Mouse (Mus musculus) kidney, adult 9 months (tissue): ENCODE data around the gene Tango2.

ENCODE experiments used
- DNase-seq: peaks from one replicate; pipeline ENCODE4 v3.0.0; 2022

Tango2 gene

DNA sequence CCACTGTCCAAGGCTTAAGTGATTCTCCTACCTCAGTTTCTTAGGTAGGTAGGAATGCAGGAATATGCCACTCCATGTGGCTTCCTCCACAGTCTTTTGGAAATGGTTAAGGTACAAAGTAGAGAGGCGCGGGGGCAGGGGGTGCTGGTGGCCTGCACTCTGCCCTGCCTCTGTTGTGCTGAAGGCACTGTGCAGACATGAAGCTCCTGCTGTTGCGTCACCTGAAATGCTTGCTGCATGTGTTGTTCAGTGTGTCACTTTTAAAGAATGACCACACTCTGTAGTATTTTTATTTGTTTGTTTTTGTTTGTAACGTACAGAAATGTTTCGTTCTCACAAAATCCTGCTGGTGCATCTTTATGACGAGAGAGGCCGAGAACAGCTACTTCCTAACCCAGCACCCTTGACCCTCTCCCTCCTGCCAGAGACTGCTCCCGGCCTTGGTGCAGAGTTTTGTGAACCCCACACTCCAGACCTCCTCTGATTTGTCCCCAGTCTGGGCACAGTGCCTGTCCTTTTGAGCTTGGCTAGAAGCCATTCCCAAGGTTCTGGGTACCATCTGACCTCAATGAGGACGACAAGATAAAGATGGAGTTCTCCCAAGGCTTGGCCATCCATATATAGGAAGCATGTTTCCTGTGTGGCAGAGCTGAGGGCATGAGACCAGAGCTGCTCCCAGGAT is 35.3 kb upstream of the Tango2 start:
- peak; percentile 59 for DNase-seq

DNA sequence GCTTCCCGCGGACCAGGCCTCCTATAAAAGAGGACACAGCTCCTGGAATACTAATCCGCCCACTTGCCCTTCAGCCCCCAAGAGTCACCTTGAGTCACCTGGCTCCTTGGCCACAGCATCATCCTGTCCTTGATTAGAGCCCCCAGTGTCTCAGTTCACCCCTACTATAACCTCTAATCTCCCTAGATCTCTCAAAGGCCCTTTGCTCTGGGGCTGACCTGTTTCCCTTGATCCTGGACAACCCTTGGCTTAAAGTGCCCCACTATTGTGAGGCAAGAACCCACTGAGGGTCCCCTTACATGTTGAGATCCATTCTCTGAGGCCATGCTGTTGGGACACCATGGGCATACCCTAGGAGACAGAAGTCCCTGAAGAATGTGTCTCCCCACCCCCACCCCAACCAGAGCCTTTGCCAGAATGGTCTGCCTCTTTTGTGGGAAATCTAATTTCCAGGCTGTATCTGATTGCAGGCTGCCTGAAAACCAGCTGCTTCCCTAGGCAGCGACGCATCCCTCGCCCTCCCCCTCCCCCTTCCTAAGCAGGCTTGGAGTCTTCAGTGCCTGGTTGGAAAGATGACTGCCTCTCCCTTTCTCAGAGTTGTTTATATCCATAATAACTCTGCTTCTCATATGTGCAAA is 33.8 kb upstream of the Tango2 start:
- no peak for DNase-seq

DNA sequence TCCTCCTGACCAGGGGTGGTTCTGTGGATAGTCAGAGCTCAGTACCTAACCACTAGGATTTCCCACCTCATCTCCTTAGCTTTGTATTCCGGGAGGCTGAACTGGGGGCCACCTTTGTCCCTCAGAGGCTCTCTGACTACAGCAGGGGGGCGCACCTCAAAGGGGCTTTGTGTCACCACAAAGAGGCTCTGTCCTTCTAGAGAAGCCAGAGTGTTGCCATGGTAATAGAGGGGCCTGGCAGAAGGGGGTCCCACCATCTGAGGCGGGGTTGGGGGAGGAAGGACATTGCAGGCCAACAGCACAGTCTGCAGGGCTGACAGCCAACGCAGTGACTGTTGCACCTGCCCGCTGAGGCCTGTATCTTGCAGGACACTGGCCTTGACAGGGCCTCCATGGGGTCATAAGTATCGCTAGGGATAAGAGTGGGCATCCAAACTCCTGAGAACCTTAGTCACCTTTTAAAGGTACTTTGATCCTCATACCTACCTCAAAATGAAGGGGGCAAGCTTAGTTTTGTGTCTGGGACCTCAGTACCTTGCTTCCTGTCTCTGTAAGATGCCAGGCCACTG is 32.7 kb upstream of the Tango2 start:
- DNase-seq, result no peak

DNA sequence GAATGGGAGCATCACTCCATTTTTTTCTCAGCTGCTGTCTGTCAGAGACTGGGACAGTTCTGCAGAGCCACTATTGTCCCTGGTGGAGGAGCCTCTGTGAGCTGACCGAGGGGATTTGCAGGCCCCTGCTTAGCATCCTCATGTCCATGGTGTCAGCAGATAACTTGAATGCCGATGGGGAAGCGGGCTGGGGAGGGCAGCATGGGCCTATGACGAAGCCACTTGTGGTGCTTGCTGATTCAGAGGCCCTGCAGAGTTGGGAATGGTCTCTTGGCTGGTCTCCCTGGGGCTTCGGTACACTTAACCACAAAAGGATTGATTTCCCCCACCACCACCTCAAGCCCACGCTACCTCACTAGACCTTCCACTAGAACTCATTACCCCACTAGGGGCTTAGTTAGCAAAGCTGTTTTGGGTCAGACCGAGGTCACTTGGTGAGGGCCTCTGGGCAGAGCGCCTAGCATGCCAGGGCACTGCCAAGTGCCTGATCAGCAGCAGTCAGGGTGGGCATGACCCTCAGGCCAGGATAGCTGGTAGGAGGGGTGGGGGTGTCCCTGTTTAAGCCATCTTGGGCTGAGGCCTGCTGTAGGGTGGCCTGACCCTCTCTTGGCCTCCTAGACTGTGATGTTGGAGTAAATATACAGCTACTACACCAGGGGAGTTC is 31.6 kb upstream of the Tango2 start:
- DNase-seq, result peak; percentile 69

DNA sequence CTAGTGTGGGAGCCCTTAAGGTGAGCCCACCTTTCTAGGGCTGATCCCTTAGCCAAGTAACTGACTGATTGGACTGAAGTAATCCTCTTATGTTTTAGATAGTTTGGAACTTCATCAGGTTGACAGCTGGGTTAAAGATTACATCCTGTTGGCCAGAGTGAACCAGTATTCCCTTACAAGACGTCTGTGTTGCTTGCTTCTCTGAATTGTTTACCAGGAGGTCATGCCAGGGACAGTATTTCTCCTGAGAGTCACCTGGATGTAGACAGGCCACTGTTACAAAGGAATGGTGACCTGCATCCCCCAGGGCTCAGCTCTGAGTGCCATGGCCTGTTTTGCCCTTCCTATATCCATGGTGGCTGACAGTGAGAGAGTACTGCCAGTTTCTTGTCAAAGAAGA is 30.6 kb upstream of the Tango2 start:
- peak; percentile 69 for DNase-seq

DNA sequence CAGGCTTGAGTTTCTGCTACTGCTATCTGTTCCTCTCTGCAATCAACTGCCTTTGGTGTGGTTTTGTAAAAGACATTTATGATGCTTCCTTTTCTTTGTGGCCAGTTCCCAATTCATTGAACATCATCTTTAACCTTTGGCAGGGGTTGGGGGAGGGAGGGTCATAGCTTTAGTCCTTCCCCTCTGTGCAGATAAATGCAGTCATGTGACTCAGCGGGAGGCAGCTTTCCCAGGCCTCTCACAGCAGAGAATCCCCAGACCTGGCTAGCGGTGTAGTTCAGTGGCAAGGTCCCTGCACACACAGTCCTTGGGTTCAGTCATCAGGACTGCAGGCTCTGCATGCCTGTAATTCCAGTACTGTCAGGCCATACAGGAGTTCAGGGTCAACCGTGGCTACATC is 29.3 kb upstream of the Tango2 start:
- DNase-seq, result peak; percentile 77

DNA sequence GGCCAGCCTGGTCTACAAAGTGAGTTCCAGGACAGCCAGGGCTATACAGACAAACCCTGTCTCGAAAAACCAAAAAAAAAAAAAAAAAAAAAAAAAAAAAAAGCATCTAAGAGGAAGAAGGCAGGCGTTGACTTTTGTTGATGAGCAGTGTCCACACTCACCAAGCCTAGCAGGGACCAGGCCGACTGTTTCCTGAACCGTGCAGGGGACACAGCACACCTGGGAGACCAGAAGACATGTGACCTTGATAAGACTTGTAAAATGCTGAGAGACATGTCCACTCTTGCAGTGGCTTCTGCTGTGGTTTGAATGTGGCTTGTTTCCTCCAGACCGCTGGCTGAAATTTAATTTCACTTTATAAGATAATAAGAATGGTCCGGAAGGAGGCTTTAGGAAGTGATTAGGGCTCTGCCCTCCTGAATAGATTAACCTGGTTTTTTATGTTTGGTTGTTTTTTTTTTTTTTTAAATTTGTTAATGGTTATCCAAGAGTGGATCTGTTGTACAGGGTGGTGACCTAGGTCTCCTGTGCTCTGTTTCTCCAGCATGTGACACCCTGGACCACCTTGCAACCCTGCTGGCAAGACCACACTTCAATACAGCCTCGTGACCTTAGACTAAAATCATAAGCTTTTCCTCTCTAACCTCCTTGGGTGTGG is 28.5 kb upstream of the Tango2 start:
- peak; percentile 62 for DNase-seq

DNA sequence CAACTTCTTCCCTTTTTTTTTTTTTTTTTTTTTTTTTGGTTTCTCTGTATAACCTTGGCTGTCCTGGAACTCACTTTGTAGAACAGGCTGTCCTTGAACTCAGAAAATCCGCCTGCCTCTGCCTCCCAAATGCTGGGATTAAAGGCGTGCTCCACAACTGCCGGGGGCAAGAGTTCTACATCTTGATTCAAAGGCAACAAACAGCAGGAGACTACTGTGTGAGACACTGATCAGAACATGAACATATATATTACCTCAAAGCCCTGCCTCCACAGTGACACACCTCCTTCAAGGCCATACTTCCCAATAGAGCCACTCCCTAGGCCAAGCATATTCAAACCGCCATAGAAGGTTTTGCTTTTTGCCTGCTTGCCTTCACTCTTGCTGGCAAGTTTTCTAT is 25.7 kb upstream of the Tango2 start:
- no peak for DNase-seq

DNA sequence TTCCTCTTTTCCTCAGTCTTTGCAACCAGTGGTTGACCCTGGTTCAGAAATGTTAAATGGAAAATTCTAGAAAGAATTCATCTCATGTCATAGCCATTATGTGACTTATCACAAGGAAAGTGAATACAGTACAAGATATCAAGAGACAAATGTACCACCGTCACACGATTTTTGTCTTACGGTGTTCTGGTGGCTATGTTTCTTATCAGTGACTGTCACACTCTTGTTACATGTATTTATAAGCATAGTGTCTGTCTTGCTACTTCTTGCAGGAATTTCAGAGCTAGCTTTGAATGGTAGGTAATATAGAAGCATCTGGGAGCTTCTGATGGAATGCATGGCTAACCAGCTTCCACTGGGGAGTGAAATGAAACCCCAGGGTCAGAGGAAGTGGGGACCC is 22.3 kb upstream of the Tango2 start:
- DNase-seq, result no peak

DNA sequence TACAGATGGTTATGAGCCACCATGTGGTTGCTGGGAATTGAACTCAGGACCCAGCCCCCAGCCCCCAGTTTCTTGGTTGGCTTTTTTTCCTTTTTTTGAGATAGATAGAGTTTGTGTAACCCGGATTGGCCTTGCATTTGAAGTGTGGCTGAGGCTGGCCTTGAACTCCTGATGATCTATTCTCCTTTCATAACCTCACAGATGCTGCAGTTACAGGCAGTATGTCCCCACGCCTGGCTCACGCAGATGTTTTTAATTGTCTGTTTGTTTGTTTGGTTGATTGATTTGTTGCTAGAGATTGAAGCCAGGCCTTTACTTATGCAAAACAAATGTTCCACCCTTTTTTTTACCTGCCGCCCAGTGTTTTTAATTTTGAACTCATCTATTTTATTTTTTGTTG is 18.9 kb upstream of the Tango2 start:
- DNase-seq, result no peak

DNA sequence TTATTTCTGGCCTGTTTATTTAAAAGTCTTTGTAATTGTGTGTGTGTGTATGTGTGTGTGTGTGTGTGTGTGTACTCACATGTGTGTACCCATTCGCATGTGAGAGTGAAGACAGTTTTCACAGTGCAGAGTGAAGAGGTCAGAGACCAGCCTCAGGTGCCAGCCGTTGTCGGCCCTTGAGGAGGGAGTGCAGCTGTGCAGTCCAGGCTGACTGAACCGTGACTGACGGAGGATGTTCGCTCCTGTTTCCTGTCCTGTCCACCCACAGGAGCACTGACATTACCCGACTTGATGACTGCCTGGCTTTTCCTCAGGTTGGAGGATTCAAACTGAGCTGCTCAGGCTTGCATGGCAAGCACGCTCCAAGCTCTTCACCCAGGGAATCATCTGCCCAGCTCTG is 15.0 kb upstream of the Tango2 start:
- DNase-seq, result peak; percentile 60

DNA sequence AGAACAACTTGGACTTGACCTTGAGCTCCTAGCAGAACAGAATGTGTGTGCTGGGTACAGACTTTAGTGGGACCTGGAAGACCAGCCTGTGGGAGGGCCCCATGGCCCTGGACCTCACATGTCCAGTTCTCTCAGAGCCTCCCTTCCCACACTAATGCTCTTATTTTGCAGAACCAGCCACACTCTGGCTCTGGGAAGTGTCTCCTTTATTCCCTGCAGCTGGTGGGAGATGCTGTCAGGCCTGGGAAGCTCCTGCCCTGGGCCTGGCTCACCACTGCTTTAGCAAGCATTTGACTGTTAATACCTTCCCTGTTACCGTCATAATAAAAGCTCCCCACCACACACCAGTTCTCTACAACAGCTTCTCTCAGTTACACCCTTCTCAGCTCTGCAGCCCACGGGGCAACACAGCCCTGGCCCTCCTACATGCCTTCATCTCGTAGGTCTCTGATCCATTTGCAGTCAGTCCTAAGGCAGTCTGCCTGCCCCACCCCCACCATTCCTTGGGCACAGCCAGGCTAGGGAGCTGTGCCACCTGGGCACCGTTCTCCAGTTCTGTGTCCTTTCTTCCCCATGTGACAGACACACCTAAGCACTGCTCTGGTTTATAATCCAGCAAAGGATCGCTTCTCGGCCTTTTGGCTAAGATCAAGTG is 12.4 kb upstream of the Tango2 start:
- no peak for DNase-seq

DNA sequence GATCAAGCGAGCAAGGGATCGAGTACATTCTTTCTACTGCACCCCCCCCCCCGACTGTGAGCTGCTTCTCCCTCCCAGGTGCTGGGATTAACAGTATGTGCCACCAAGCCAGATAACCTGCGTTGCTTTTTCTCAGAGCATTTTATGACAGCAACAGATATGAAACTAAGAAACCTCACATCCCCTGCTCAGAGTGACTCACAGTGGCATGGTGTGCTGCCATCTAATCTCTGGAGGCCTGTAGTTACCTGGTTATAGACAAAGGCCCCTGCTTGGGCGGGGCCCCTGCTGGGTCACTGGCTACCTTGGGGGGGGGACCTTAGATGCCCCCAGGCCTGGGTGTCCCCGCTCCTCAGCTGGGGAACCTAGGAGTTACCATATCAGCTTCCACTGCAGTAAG is 10.1 kb upstream of the Tango2 start:
- no peak for DNase-seq

DNA sequence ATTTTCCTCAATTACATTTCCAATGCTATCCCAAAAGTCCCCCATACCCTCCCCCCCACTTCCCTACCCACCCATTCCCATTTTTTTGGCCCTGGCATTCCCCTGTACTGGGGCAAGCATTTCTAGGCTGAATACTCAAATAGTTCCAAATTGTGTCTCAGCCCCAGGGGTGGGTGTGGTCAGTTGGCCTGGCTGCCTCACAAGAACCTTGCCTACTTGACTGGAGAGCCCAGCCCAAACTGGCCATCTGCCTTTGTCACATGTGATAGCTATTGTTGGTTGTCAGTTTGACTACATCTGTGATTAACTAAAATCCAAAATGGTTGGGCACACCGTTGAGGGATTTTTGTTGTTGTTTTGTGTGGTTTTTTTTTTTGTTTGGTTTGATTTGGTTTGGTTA is 9.1 kb upstream of the Tango2 start:
- DNase-seq, result no peak

DNA sequence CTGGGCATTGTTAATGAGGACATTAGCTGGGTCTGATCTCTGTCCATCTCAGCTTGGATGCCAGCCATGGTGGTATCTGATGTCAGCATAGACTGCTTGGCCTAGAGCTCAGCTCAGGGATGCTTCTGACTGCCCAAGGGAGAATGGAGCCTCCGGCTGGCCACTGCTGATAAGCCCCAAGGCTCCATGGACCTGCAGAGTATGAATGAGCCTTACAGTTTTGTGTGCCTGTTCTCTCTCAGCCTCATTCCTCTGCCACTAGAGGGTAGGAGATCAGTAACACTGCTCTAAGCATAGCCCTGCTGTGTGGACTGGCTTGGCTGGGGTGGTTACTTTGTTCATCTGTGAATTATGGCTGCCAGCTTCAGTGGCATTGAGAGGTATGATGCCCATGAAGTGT is 5.2 kb upstream of the Tango2 start:
- no peak for DNase-seq

DNA sequence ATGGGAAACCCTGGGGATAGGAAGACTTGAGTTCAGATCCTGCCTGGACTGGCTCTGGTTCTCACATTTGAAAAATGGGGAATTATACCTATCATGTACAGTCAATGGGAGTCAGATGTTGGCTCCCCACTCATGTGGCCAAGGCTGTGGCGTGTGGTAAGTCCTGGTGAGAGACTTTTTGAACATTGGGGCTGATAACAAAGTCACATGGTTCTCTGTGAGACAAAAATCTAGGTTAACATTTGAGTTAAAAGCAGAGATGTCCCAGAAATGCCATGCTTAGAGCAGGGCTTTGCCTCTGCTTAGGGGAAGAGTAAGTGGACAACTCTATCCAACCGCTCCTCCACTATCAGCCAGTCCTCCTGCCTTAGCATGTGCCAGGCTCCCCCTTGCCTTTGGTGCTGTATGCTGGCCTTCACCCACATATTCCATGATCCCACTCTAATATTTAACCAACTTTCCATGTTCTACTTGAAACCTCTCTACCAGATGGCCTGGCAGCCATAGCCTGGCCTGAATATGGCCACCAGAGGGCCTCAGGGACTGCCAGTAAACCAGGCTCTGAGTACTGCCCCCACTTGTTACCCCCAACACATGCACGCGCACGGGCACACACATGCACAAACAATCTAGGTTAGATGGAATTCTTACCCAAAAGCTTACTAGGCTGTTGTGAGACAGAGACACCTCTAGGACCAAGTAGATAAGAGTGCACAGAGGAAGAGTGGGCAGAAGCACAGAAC is 3.6 kb upstream of the Tango2 start:
- DNase-seq, result peak; percentile 77

DNA sequence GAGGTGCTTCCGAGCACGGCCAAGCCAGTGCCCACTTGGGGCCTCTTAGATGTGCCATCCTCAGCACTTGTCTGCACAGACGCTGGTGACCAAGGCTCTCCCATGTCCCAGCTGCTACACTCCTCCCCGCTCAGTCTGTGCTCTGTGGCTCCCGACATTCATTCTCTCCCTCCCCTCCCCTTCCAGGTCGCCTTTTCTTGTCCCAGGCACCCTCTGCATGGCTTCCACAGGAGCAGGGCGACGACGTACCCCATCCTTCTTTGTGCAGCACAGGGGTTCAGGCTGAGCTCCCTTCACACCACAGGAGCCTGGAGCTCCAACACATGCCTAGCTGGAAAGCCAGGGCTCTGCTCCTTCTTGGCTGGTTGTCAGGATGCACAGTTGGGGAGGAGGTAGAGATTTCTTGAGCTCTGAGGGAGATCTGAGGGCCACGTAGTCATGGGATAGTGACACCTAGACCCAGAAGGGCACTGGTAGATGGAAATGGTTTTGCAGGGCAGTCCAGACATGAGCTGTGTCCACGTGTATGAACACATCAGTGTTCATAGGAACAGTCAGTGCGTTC is 1.9 kb upstream of the Tango2 start:
- no peak for DNase-seq

DNA sequence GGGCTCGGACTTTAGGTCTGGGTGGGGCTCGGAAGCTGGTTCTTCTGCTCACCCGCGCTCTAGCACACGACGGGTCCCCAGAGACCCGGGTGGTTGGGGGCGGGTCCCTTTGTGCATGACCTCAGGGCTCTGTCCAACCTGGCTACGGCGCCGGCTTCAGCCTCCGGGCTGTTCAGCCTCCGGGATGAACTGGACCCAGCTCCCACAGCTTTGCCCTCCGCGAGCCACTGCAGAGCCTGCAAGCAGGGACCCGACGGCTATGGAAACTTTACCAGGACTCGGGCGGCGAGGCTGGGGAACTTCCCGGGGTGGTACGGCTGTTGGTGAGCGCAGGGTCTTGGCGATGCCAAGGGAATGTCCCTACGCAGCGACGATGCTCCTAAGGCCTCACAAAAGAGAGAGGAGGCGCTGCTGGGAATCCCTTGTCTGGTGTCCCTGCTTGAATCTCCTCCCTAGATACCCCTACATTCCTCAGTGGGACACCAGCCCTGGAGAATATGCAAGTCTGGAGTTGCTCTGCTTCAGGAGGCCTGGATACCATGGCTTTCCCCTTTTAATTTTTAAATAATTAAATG is 785 bp upstream of the Tango2 start:
- no peak for DNase-seq

DNA sequence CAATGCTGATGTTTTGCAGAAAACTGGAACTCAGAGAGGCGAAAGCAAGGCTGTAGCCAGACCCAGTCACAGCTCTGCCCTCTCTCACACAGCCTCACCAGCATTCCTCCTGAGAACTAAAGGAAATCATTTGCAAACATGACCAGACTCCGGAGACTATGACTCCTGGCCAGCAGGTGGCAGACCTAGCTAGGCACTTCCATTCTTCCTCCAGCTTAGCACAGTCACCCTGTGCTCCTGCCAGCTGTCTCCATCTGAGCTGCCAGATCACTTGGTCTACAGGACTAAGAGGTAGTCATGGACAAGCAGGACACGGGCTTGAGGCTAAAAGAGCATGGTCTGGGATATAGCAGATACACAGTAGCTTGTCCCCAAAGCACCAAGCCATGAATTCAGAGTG is 2.7 kb downstream of the Tango2 start:
- DNase-seq, result peak; percentile 96

DNA sequence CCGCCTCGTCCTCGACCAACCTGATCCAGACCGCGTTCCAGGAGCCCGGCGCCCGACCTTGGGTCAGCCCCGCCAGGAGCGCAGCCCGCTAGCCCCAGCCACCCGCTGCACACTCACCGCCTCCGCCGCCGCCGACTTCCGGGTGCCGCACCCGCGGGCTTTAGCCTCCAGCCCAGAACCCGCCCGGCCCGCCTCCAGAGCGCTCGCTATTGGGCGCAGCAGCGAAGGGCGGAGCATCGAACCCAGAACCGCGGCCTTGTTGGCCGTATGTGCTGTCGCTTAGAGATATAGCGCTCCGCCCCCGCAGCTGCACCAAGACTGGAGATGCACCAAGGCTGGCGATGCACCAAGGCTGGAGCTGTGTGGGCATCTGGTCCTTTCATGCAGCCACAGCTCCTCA is 4.1 kb downstream of the Tango2 start:
- peak; percentile 97 for DNase-seq
